Mouse (Mus musculus) duodenum, adult 2 months (tissue): Measurements from ENCODE around the gene F3. TPM values are rescaled to one million over a fixed set of nuclear protein-coding genes. Genes with fewer than 3 reads are reported as not detected.

Experiments
- polyA plus RNA-seq: library from polyadenylated mRNA; depleted of rRNA; stranded (reverse); fragments of >200 nt; gene quantifications from 2 replicates; pipeline ENCODE4 v1.2.3, GENCODE M21; 2012; ENCODE audit warnings: low replicate concordance; rRNA removed

Gene F3
- polyA plus RNA-seq = 9.4 and 19.6 TPM in 2 replicates

GRCm38 (mm10) chr3:121722971-121723844 lies at the start of gene F3:
Gene F3 (plus strand): TSS chr3:121723537.

Other genes starting within 250 kb of the F3 start
- 4.6 and 10.1 TPM in 2 replicates for gene Slc44a3, start 191.1 kb upstream of the F3 start, polyA plus RNA-seq
- gene 4930432M17Rik, start 52.8 kb upstream of the F3 start, polyA plus RNA-seq = not detected in 2 replicates
- 8.2 and 16.8 TPM in 2 replicates for gene Abcd3, start 91.8 kb downstream of the F3 start, polyA plus RNA-seq
- 3.6 and 3.9 TPM in 2 replicates for gene Arhgap29, start 229.0 kb downstream of the F3 start, polyA plus RNA-seq